In genomic region chr3:90513796-90514590, GRCm38 (mm10) we compare ENCODE assay signal across 8 mouse cellular contexts. TPM values are rescaled to one million over a fixed set of nuclear protein-coding genes. Genes with fewer than 3 reads are reported as not detected.
DNase-seq lines count a peak whose midpoint lies in the region; ATAC-seq lines count a peak whose summit lies in the region.

Gene S100a1, minus strand, starts transcription at chr3:90514392.
Gene S100a13, plus strand, starts transcription at chr3:90514435.

- peak within 1 kb of the TSS; percentile 43 for H3K4me3 ChIP-seq in intestine, embryonic 15.5 days (replicated peaks)
- peak within 1 kb of the TSS; percentile 57 for H3K4me3 ChIP-seq in midbrain, embryonic 10.5 days
- H3K4me3 ChIP-seq in stomach, embryonic 16.5 days (replicated peaks; ENCODE audit: low read length) = peak within 1 kb of the TSS; percentile 50

- H3K4me2 ChIP-seq in intestine, embryonic 15.5 days (replicated peaks) = peak within 1 kb of the TSS; percentile 87
- H3K4me2 ChIP-seq in stomach, embryonic 16.5 days (ENCODE audit: low read depth, low read length) = peak within 1 kb of the TSS; percentile 92

- H3K4me1 ChIP-seq in intestine, embryonic 15.5 days (replicated peaks) = peaks cover 19% of the 10 kb centered on the region
- H3K4me1 ChIP-seq in midbrain, embryonic 10.5 days = peaks cover 26% of the 10 kb centered on the region
- H3K4me1 ChIP-seq in stomach, embryonic 16.5 days (ENCODE audit: control insufficient read depth, insufficient read depth, low read length) = peaks cover 13% of the 10 kb centered on the region

- no peaks in the 10 kb centered on the region for H3K9me3 ChIP-seq in intestine, embryonic 15.5 days
- H3K9me3 ChIP-seq in midbrain, embryonic 10.5 days (replicated peaks) = no peaks in the 10 kb centered on the region
- no peaks in the 10 kb centered on the region for H3K9me3 ChIP-seq in stomach, embryonic 16.5 days (replicated peaks; ENCODE audit: control insufficient read depth, low read length)

- peak within 1 kb of the TSS; percentile 51 for H3K9ac ChIP-seq in intestine, embryonic 15.5 days
- peak within 1 kb of the TSS; percentile 73 for H3K9ac ChIP-seq in stomach, embryonic 16.5 days (ENCODE audit: low read length)

- no peaks in the 10 kb centered on the region for H3K27me3 ChIP-seq in intestine, embryonic 15.5 days (replicated peaks)
- peaks cover 54% of the 10 kb centered on the region for H3K27me3 ChIP-seq in midbrain, embryonic 10.5 days (ENCODE audit: low read depth, poor library complexity, severe bottlenecking)
- H3K27me3 ChIP-seq in stomach, embryonic 16.5 days (ENCODE audit: control insufficient read depth, insufficient read depth, low read length) = 0 out of 2 replicates have a peak, but pooled peaks cover 3% of the 10 kb centered on the region

- intact Hi-C loops in left cerebral cortex, postnatal 4 days (cut with DNase I) = no loop called here

- 4% methylated on average over 25 of the region's 25 CpGs for WGBS in intestine, embryonic 15.5 days
- 5% methylated on average over 25 of the region's 25 CpGs for WGBS in midbrain, embryonic 10.5 days
- 4% methylated on average over 25 of the region's 25 CpGs for WGBS in stomach, embryonic 16.5 days

- H3K36me3 ChIP-seq in intestine, embryonic 15.5 days = no peaks in the 10 kb centered on the region
- H3K36me3 ChIP-seq in midbrain, embryonic 10.5 days = no peaks in the 10 kb centered on the region
- no peaks in the 10 kb centered on the region for H3K36me3 ChIP-seq in stomach, embryonic 16.5 days (ENCODE audit: control insufficient read depth, insufficient read depth, low read length)

- ATAC-seq in intestine, embryonic 15.5 days = peak; percentile 74
- peak; percentile 63 for ATAC-seq in stomach, embryonic 16.5 days (ENCODE audit: insufficient read depth, low FRiP score)

- DNase-seq in spleen, postnatal 10 days (ENCODE audit: low spot score in 2 of 2) = peak; percentile 53
- DNase-seq in spleen, adult 12 weeks (ENCODE audit: low spot score) = no peak
- peak; percentile 34 for DNase-seq in embryo, embryonic 10 days (ENCODE audit: low spot score)
- no peak for DNase-seq in gonadal fat pad, adult 2 months (ENCODE audit: low read depth)
- no peak for DNase-seq in left cerebral cortex, postnatal 4 days
- DNase-seq in midbrain, embryonic 10.5 days (ENCODE audit: low spot score) = peak; percentile 43

- peak within 1 kb of the TSS; percentile 67 for H3K27ac ChIP-seq in intestine, embryonic 15.5 days
- peak within 1 kb of the TSS; percentile 49; the same call in 1 of the 2 replicates for H3K27ac ChIP-seq in midbrain, embryonic 10.5 days (replicated peaks)
- peak within 1 kb of the TSS; percentile 76 for H3K27ac ChIP-seq in stomach, embryonic 16.5 days (ENCODE audit: low read length)

RNA-seq across cellular contexts. Expression of gene S100a1, which starts in this region (rescaled TPM):
- 184 and 230 TPM in 2 replicates for polyA plus RNA-seq in gonadal fat pad, adult 2 months (2012; rRNA removed)
- 82.3 and 109 TPM in 2 replicates for polyA plus RNA-seq in intestine, embryonic 15.5 days (2015; fragmentation: Nextera tagmentation; extraction: Ambion mirVana)
- 10 to 100 TPM; 25.2 to 25.4 TPM for total RNA-seq in left cerebral cortex, postnatal 4 days (2021)
- 5.4 and 7.2 TPM in 2 replicates for polyA plus RNA-seq in midbrain, embryonic 10.5 days (2016; fragmentation: Nextera tagmentation; extraction: Ambion mirVana)
- polyA plus RNA-seq in stomach, embryonic 16.5 days (2015; fragmentation: Nextera tagmentation; extraction: Ambion mirVana) = 85.3 and 99.1 TPM in 2 replicates

RNA-seq across cellular contexts. Expression of gene S100a13, which starts in this region (rescaled TPM):
- 73.7 and 97.9 TPM in 2 replicates for polyA plus RNA-seq in gonadal fat pad, adult 2 months (2012; rRNA removed)
- polyA plus RNA-seq in intestine, embryonic 15.5 days (2015; fragmentation: Nextera tagmentation; extraction: Ambion mirVana) = 35.6 and 36.3 TPM in 2 replicates
- total RNA-seq in left cerebral cortex, postnatal 4 days (2021) = 10 to 100 TPM in 1 of 2 experiments, 1 to 10 TPM in 1; 9.7 to 12.2 TPM
- 9.3 and 9.5 TPM in 2 replicates for polyA plus RNA-seq in midbrain, embryonic 10.5 days (2016; fragmentation: Nextera tagmentation; extraction: Ambion mirVana)
- 37.3 and 44.1 TPM in 2 replicates for polyA plus RNA-seq in stomach, embryonic 16.5 days (2015; fragmentation: Nextera tagmentation; extraction: Ambion mirVana)

Comparison
In these comparisons a context has a peak if more than half of its experiments do, and no peak if none do; other contexts are left out.
1. RNA of gene S100a1 (polyA plus RNA-seq): 184 to 230 TPM in gonadal fat pad, adult 2 months, 85.3 to 99.1 TPM in stomach, embryonic 16.5 days and 82.3 to 109 TPM in intestine, embryonic 15.5 days; 5.4 to 7.2 TPM in midbrain, embryonic 10.5 days; every median in the first group is over 10 times any median in the second.
2. DNase-seq: peak in spleen, postnatal 10 days (2 of 2), embryo, embryonic 10 days (single experiment) and midbrain, embryonic 10.5 days (single experiment); none in spleen, adult 12 weeks (single experiment), gonadal fat pad, adult 2 months (single experiment) and left cerebral cortex, postnatal 4 days (single experiment).
3. Peak in every context shown above with its lines, with median percentiles within 50 percentile points of each other: H3K27ac ChIP-seq and H3K4me3 ChIP-seq.